Mouse (Mus musculus): ENCODE measurements around the gene Ankrd6. TPM values are rescaled to one million over a fixed set of nuclear protein-coding genes. Genes with fewer than 3 reads are reported as not detected.

The Ankrd6 gene
- total and polyA plus RNA-seq, 3 experiments = 1.3 to 2.1 (median 1.6) TPM

DNA sequence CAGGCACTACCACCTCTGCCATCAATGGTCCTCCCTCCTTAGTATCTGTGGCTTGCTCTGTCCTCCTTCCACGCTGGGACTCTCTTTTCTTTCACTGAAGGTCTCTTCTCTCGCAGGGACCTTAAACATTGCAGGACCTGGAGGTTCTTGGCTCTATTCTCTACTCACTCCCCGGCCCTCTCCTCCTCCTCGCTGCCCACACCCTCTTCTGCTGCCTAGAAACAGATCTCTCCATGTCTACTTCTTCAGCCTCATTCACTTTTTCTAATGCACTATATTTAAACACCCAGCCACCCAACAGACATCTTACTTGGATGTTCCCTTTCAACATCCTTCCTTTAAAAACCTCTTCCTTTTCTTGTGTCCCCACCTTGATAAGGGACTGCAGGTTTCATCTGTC, 82.2 kb downstream of the Ankrd6 start:
- dilution Hi-C loops (cut with MboI; ENCODE audit: extremely low pct_ligation_motif_present, extremely low pct_unique_long_range_greater_than_20kb, low sequenced_read_pairs) (no loop called here), in situ Hi-C loops (cut with MboI; ENCODE audit: low pct_ligation_motif_present, low pct_unique_long_range_greater_than_20kb, low sequenced_read_pairs) (no loop called here)
- TF ChIP-seq ZMIZ1 (IDR thresholded peaks at IDR 0.05; ENCODE audit: low read depth, low read length) = no peak
- TF ChIP-seq JUND (conservative IDR thresholded peaks at IDR 0.05; ENCODE audit: low read depth, low read length) = no peak
- no peak for TF ChIP-seq ZNF384 (IDR thresholded peaks at IDR 0.05; ENCODE audit: low read depth, low read length)
- no peak for TF ChIP-seq E2F4 (IDR thresholded peaks at IDR 0.05; ENCODE audit: insufficient replicate concordance, low read depth, low read length)
- TF ChIP-seq CHD2 (IDR thresholded peaks at IDR 0.05; ENCODE audit: low read length) = no peak
- no peak for TF ChIP-seq IRF4 (IDR thresholded peaks at IDR 0.05; ENCODE audit: low read depth, low read length)
- TF ChIP-seq RCOR1 (conservative IDR thresholded peaks at IDR 0.05; ENCODE audit: low read depth, low read length) = no peak
- TF ChIP-seq JUN (IDR thresholded peaks at IDR 0.05; ENCODE audit: insufficient read depth, low read depth, low read length) = no peak
- no peak for TF ChIP-seq CHD1 (IDR thresholded peaks at IDR 0.05; ENCODE audit: low read depth, low read length)
- no peak for TF ChIP-seq NRF1 (IDR thresholded peaks at IDR 0.05; ENCODE audit: low read depth, low read length)
- no peak for TF ChIP-seq MEF2A (IDR thresholded peaks at IDR 0.05; ENCODE audit: borderline replicate concordance, low read depth, low read length)
- no peak for TF ChIP-seq ELF1 (IDR thresholded peaks at IDR 0.05; ENCODE audit: low read depth, low read length)
- TF ChIP-seq MAX (IDR thresholded peaks at IDR 0.05; ENCODE audit: low read length) = no peak
- no peak for TF ChIP-seq EP300 (IDR thresholded peaks at IDR 0.05; ENCODE audit: low read length)
- no peak for TF ChIP-seq PAX5 (IDR thresholded peaks at IDR 0.05; ENCODE audit: low read length)
- no peak for TF ChIP-seq USF1 (IDR thresholded peaks at IDR 0.05; ENCODE audit: low read depth, low read length)
- TF ChIP-seq CTCF (conservative IDR thresholded peaks at IDR 0.05 in 1 of 2, IDR thresholded peaks at IDR 0.05 in 1 of 2; ENCODE audit: low read depth in 2 of 2, low read length in 2 of 2) = no peak
- TF ChIP-seq RAD21 (IDR thresholded peaks at IDR 0.05; ENCODE audit: low read depth, low read length) = no peak
- TF ChIP-seq TBP (conservative IDR thresholded peaks at IDR 0.05; ENCODE audit: low read depth, low read length) = no peak
- no peak for TF ChIP-seq BHLHE40 (IDR thresholded peaks at IDR 0.05; ENCODE audit: low read depth, low read length)
- Histone ChIP-seq H3K36me3 (replicated peaks in 1 of 2; ENCODE audit: control insufficient read depth in 1 of 2, insufficient read depth in 1 of 2, low read length in 1 of 2) (no peaks in the 10 kb centered on the region), H3K9me3 (replicated peaks; ENCODE audit: low read length) (no peaks in the 10 kb centered on the region), H3K27me3 (replicated peaks) (no peaks in the 10 kb centered on the region), H3K9ac (ENCODE audit: insufficient read depth, low read depth) (no peak overlapping the region), H3K27ac (ENCODE audit: insufficient read depth, low read depth) (no peak overlapping the region), H3K79me2 (replicated peaks; ENCODE audit: control insufficient read depth, extremely low read depth, insufficient read depth, poor library complexity, severe bottlenecking) (no peaks in the 10 kb centered on the region), H3K4me3 (replicated peaks in 1 of 3; ENCODE audit: low read depth in 2 of 3, low read length in 2 of 3, poor library complexity in 1 of 3) (no peak overlapping the region), H3K4me1 (ENCODE audit: control insufficient read depth in 1 of 2, insufficient read depth in 2 of 2) (peaks cover 17% of the 10 kb centered on the region in 2 experiments), H3K4me2 (ENCODE audit: insufficient read depth, low read depth, poor library complexity, severe bottlenecking) (no peak overlapping the region)
- no peak for DNase-seq (ENCODE audit: extremely low read depth)

DNA sequence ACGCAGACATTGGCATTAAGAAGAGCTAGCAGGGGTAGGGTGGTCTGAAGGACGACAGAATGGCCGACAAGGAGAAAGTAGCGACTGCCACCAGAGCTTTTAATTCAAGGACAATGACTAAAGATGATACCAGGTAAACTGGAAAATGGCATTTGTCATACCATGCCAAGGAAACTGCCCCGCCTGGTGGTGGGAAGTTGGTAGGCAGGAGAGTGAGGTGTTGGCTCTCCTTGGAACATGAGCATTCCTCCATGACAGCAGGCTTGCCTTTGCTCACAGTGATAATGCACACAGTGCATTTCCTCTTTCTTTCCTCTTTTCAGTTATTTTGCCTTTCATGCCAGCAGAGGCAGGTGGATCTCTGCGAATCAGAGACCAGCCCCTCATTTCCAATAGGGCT, 83.2 kb downstream of the Ankrd6 start:
- H3K27me3 ChIP-seq (replicated peaks) = no peaks in the 10 kb centered on the region
- H3K4me3 ChIP-seq (replicated peaks in 1 of 3; ENCODE audit: low read depth in 2 of 3, low read length in 2 of 3, poor library complexity in 1 of 3) = no peak overlapping the region
- H3K4me1 ChIP-seq (ENCODE audit: control insufficient read depth in 1 of 2, insufficient read depth in 2 of 2) = peaks cover 10 to 11% of the 10 kb centered on the region in 2 experiments
- TF ChIP-seq SMC3 (IDR thresholded peaks at IDR 0.05; ENCODE audit: low read depth, low read length) = peak; percentile 67
- TF ChIP-seq RCOR1 (conservative IDR thresholded peaks at IDR 0.05; ENCODE audit: low read depth, low read length) = no peak
- TF ChIP-seq UBTF (IDR thresholded peaks at IDR 0.05; ENCODE audit: low read depth, low read length) = no peak
- peak; percentile 15 to 64; a peak in 3 of 4 replicates for TF ChIP-seq CTCF (conservative IDR thresholded peaks at IDR 0.05 in 1 of 2, IDR thresholded peaks at IDR 0.05 in 1 of 2; ENCODE audit: low read depth in 2 of 2, low read length in 2 of 2)
- no peak for TF ChIP-seq MAZ (IDR thresholded peaks at IDR 0.05; ENCODE audit: low read depth, low read length)
- TF ChIP-seq RAD21 (IDR thresholded peaks at IDR 0.05; ENCODE audit: low read depth, low read length) = peak; percentile 44
- DNase-seq (ENCODE audit: extremely low read depth) = peak; percentile 26
- no peak overlapping the region for H3K4me2 ChIP-seq (ENCODE audit: insufficient read depth, low read depth, poor library complexity, severe bottlenecking)
- H3K9me3 ChIP-seq (replicated peaks; ENCODE audit: low read length) = no peaks in the 10 kb centered on the region
- H3K36me3 ChIP-seq (replicated peaks in 1 of 2; ENCODE audit: control insufficient read depth in 1 of 2, insufficient read depth in 1 of 2, low read length in 1 of 2) = no peaks in the 10 kb centered on the region
- H3K79me2 ChIP-seq (replicated peaks; ENCODE audit: control insufficient read depth, extremely low read depth, insufficient read depth, poor library complexity, severe bottlenecking) = no peaks in the 10 kb centered on the region
- H3K9ac ChIP-seq (ENCODE audit: insufficient read depth, low read depth) = no peak overlapping the region
- dilution Hi-C loops (cut with MboI; ENCODE audit: extremely low pct_ligation_motif_present, extremely low pct_unique_long_range_greater_than_20kb, low sequenced_read_pairs) = no loop called here
- H3K27ac ChIP-seq (ENCODE audit: insufficient read depth, low read depth) = no peak overlapping the region
- in situ Hi-C loops (cut with MboI; ENCODE audit: low pct_ligation_motif_present, low pct_unique_long_range_greater_than_20kb, low sequenced_read_pairs) = no loop called here
